Mouse (Mus musculus) kidney, embryonic 16.5 days (tissue): ENCODE data around the gene Blm. TPM values are rescaled to one million over a fixed set of nuclear protein-coding genes. Genes with fewer than 3 reads are reported as not detected.

Experiments
- ATAC-seq: fragments of 200-750 bp; cut with Nextera tagmentation; 2 replicates; pipeline ENCODE4 v1.8.0; 2017; ENCODE audit warnings: moderate TSS enrichment; ENCODE audit not compliant: low FRiP score, low TSS enrichment
- H3K27ac ChIP-seq: fragments of 300-500 bp; sonication (generic); 2 replicates; pipeline ENCODE4 v1.5.1; 2014; ENCODE audit warnings: low read length
- H3K27me3 ChIP-seq: fragments of 300-500 bp; sonication (generic); 2 replicates; pipeline ENCODE4 v1.6.1; 2014; ENCODE audit warnings: low read length, control low read depth, mixed read lengths; ENCODE audit not compliant: insufficient read depth
- H3K36me3 ChIP-seq: fragments of 300-500 bp; sonication (generic); 2 replicates; pipeline ENCODE4 v1.6.1; 2014; ENCODE audit warnings: low read length, control low read depth, mixed read lengths; ENCODE audit not compliant: insufficient read depth
- H3K4me1 ChIP-seq: fragments of 300-500 bp; sonication (generic); 2 replicates; pipeline ENCODE4 v1.6.1; 2014; ENCODE audit warnings: low read length, control low read depth, mixed read lengths; ENCODE audit not compliant: insufficient read depth
- H3K4me2 ChIP-seq: fragments of 300-500 bp; sonication (generic); replicated peaks from 2 replicates; pipeline ENCODE4 v1.6.1; 2014; ENCODE audit warnings: low read depth, low read length
- H3K4me3 ChIP-seq: fragments of 300-500 bp; sonication (generic); 2 replicates; pipeline ENCODE4 v1.5.1; 2014; ENCODE audit warnings: mild to moderate bottlenecking, low read length
- H3K9ac ChIP-seq: fragments of 300-500 bp; sonication (generic); replicated peaks from 2 replicates; pipeline ENCODE4 v1.6.1; 2014; ENCODE audit warnings: low read length
- H3K9me3 ChIP-seq: fragments of 300-500 bp; sonication (generic); 2 replicates; pipeline ENCODE4 v1.6.1; 2016; ENCODE audit warnings: low read length, control low read depth
- WGBS: fragments of 180-500 bp; shearing (Covaris S2); extraction: QIAGEN DNeasy Blood & Tissue Kit; methylation state at CpG from one replicate; pipeline ENCODE4 v1.1.7; 2014; 5-methylcytosine and 5-hydroxymethylcytosine counted together
- polyA plus RNA-seq: library from polyadenylated mRNA; unstranded; fragments of >200 nt; fragmentation: Nextera tagmentation; extraction: Ambion mirVana; gene quantifications from 2 replicates; pipeline ENCODE4 v1.2.1, GENCODE M21; 2015

The Blm gene
- polyA plus RNA-seq, 1 experiment from 2014 or later: 21.7 TPM

GRCm38 (mm10) chr7:80417601-80418000 is 117.3 kb downstream of the Blm start:
- H3K9ac ChIP-seq: no peak overlapping the region
- no peak for ATAC-seq
- no peaks in the 10 kb centered on the region for H3K36me3 ChIP-seq
- no peak overlapping the region for H3K27ac ChIP-seq
- H3K4me3 ChIP-seq: no peak overlapping the region
- H3K27me3 ChIP-seq: no peaks in the 10 kb centered on the region
- H3K9me3 ChIP-seq: no peaks in the 10 kb centered on the region
- H3K4me1 ChIP-seq: peaks cover 11% of the 10 kb centered on the region; the same call in 1 of the 2 replicates
- no peak overlapping the region for H3K4me2 ChIP-seq

- H3K27ac ChIP-seq: no peak overlapping the region
- H3K9me3 ChIP-seq: no peaks in the 10 kb centered on the region
- H3K27me3 ChIP-seq: no peaks in the 10 kb centered on the region
- no peak for ATAC-seq
- no peak overlapping the region for H3K9ac ChIP-seq
- H3K4me1 ChIP-seq: peaks cover 11% of the 10 kb centered on the region; the same call in 1 of the 2 replicates
- H3K36me3 ChIP-seq: no peaks in the 10 kb centered on the region
- H3K4me3 ChIP-seq: no peak overlapping the region
- H3K4me2 ChIP-seq: no peak overlapping the region
- 90% methylated on average over 7 of the region's 7 CpGs for WGBS
Observed at GRCm38 (mm10) chr7:80416969-80417368, 118.0 kb downstream of the Blm start.

- Histone ChIP-seq H3K4me2 (no peak overlapping the region), H3K9me3 (no peaks in the 10 kb centered on the region), H3K36me3 (no peaks in the 10 kb centered on the region), H3K27me3 (no peaks in the 10 kb centered on the region), H3K4me3 (no peak overlapping the region), H3K27ac (no peak overlapping the region), H3K9ac (no peak overlapping the region), H3K4me1 (peaks cover 8% of the 10 kb centered on the region; the same call in 1 of the 2 replicates)
- WGBS: 78% methylated on average over 7 of the region's 7 CpGs
- ATAC-seq: no peak
Observed at GRCm38 (mm10) chr7:80414303-80414855, 120.5 kb downstream of the Blm start.

- no peaks in the 10 kb centered on the region for H3K9me3 ChIP-seq
- H3K36me3 ChIP-seq: no peaks in the 10 kb centered on the region
- H3K9ac ChIP-seq: no peak overlapping the region
- no peaks in the 10 kb centered on the region for H3K27me3 ChIP-seq
- peaks cover 6% of the 10 kb centered on the region; the same call in 1 of the 2 replicates for H3K4me1 ChIP-seq
- H3K4me2 ChIP-seq: no peak overlapping the region
- H3K4me3 ChIP-seq: no peak overlapping the region
- H3K27ac ChIP-seq: no peak overlapping the region
- 56% methylated on average over 9 of the region's 9 CpGs for WGBS
- peak; percentile 44; the same call in 1 of the 2 replicates for ATAC-seq
Observed at GRCm38 (mm10) chr7:80413512-80414302, 121.2 kb downstream of the Blm start.

GRCm38 (mm10) chr7:80412781-80413180 is 122.1 kb downstream of the Blm start:
- H3K9me3 ChIP-seq: no peaks in the 10 kb centered on the region
- H3K27me3 ChIP-seq: no peaks in the 10 kb centered on the region
- ATAC-seq: no peak
- H3K36me3 ChIP-seq: no peaks in the 10 kb centered on the region
- H3K4me2 ChIP-seq: no peak overlapping the region
- peaks cover 6% of the 10 kb centered on the region; the same call in 1 of the 2 replicates for H3K4me1 ChIP-seq
- no peak overlapping the region for H3K9ac ChIP-seq
- no peak overlapping the region for H3K4me3 ChIP-seq
- H3K27ac ChIP-seq: no peak overlapping the region
- WGBS: 60% methylated on average over 5 of the region's 5 CpGs

- no peak overlapping the region for H3K9ac ChIP-seq
- H3K27me3 ChIP-seq: no peaks in the 10 kb centered on the region
- no peaks in the 10 kb centered on the region for H3K9me3 ChIP-seq
- 67% methylated on average over 10 of the region's 10 CpGs for WGBS
- no peaks in the 10 kb centered on the region for H3K36me3 ChIP-seq
- H3K4me2 ChIP-seq: no peak overlapping the region
- H3K4me1 ChIP-seq: peaks cover 6% of the 10 kb centered on the region; the same call in 1 of the 2 replicates
- H3K27ac ChIP-seq: no peak overlapping the region
- no peak for ATAC-seq
- no peak overlapping the region for H3K4me3 ChIP-seq
Observed at GRCm38 (mm10) chr7:80412279-80412678, 122.6 kb downstream of the Blm start.

- WGBS: 84% methylated on average over 9 of the region's 9 CpGs
- no peak overlapping the region for H3K27ac ChIP-seq
- no peak overlapping the region for H3K4me2 ChIP-seq
- H3K9ac ChIP-seq: no peak overlapping the region
- no peak for ATAC-seq
- H3K27me3 ChIP-seq: no peaks in the 10 kb centered on the region
- no peaks in the 10 kb centered on the region for H3K36me3 ChIP-seq
- H3K9me3 ChIP-seq: no peaks in the 10 kb centered on the region
- H3K4me3 ChIP-seq: no peak overlapping the region
- peaks cover 6% of the 10 kb centered on the region; the same call in 1 of the 2 replicates for H3K4me1 ChIP-seq
Observed at GRCm38 (mm10) chr7:80410380-80410779, 124.5 kb downstream of the Blm start.

GRCm38 (mm10) chr7:80407712-80408111 is 127.2 kb downstream of the Blm start:
- Histone ChIP-seq H3K36me3 (no peaks in the 10 kb centered on the region), H3K27me3 (no peaks in the 10 kb centered on the region), H3K4me1 (no peaks in the 10 kb centered on the region), H3K4me2 (no peak overlapping the region), H3K4me3 (no peak overlapping the region), H3K9ac (no peak overlapping the region), H3K27ac (no peak overlapping the region), H3K9me3 (no peaks in the 10 kb centered on the region)
- ATAC-seq: no peak
- WGBS: 76% methylated on average over 9 of the region's 9 CpGs

GRCm38 (mm10) chr7:80406186-80406585 is 128.7 kb downstream of the Blm start:
- Histone ChIP-seq H3K27ac (no peak overlapping the region), H3K27me3 (no peaks in the 10 kb centered on the region), H3K9me3 (no peaks in the 10 kb centered on the region), H3K4me1 (peaks cover 6% of the 10 kb centered on the region), H3K4me2 (no peak overlapping the region), H3K4me3 (no peak overlapping the region), H3K9ac (no peak overlapping the region), H3K36me3 (no peaks in the 10 kb centered on the region)
- ATAC-seq: no peak
- WGBS: 76% methylated on average over 3 of the region's 3 CpGs

GRCm38 (mm10) chr7:80405188-80405695 is 129.7 kb downstream of the Blm start, which contains the start of gene Furin:
Furin (minus strand) TSS chr7:80405436.
- ATAC-seq: no peak
- Histone ChIP-seq H3K27me3 (no peaks in the 10 kb centered on the region), H3K4me3 (no peak within 1 kb of the TSS), H3K9ac (0 out of 2 replicates have a peak within 1 kb of the TSS, but pooled peaks have one; percentile 13), H3K4me2 (no peak within 1 kb of the TSS), H3K9me3 (no peaks in the 10 kb centered on the region), H3K36me3 (no peaks in the 10 kb centered on the region), H3K4me1 (peaks cover 16% of the 10 kb centered on the region), H3K27ac (no peak within 1 kb of the TSS)
- 55% methylated on average over 9 of the region's 9 CpGs for WGBS
